Mouse (Mus musculus): Measurements from ENCODE around the gene Eea1.

The Eea1 gene

GRCm38 (mm10) chr10:95950194-95950593, 9.7 kb downstream of the Eea1 start:
- DNase-seq = no peak

- DNase-seq = no peak
These were observed 10.3 kb downstream of the Eea1 start for GRCm38 (mm10) chr10:95950797-95951196.

- no peak for DNase-seq
These were observed 10.9 kb downstream of the Eea1 start for GRCm38 (mm10) chr10:95951346-95951745.

- DNase-seq = no peak
These were observed 16.2 kb downstream of the Eea1 start for GRCm38 (mm10) chr10:95956629-95957028.

GRCm38 (mm10) chr10:95957574-95957973, 17.1 kb downstream of the Eea1 start:
- no peak for DNase-seq

- DNase-seq = no peak
These were observed 24.2 kb downstream of the Eea1 start for GRCm38 (mm10) chr10:95964679-95965078.

- DNase-seq = no peak
These were observed 29.2 kb downstream of the Eea1 start for GRCm38 (mm10) chr10:95969694-95970093.

- DNase-seq = no peak
These were observed 30.3 kb downstream of the Eea1 start for GRCm38 (mm10) chr10:95970744-95971212.

- DNase-seq = no peak
These were observed 30.9 kb downstream of the Eea1 start for GRCm38 (mm10) chr10:95971341-95971740.

- no peak for DNase-seq
These were observed 31.5 kb downstream of the Eea1 start for GRCm38 (mm10) chr10:95971942-95972341.

- DNase-seq = no peak
These were observed 34.0 kb downstream of the Eea1 start for GRCm38 (mm10) chr10:95974462-95974861.

GRCm38 (mm10) chr10:95976798-95977197, 36.3 kb downstream of the Eea1 start:
- DNase-seq = no peak

GRCm38 (mm10) chr10:95989731-95990130, 49.3 kb downstream of the Eea1 start:
- DNase-seq = no peak

- DNase-seq = no peak
These were observed 50.7 kb downstream of the Eea1 start for GRCm38 (mm10) chr10:95991176-95991575.

- no peak for DNase-seq
These were observed 60.5 kb downstream of the Eea1 start for GRCm38 (mm10) chr10:96000904-96001303.

GRCm38 (mm10) chr10:96015738-96016137, 75.3 kb downstream of the Eea1 start:
- no peak for DNase-seq

GRCm38 (mm10) chr10:96017418-96017817, 77.0 kb downstream of the Eea1 start:
- no peak for DNase-seq

- DNase-seq = no peak
These were observed 93.0 kb downstream of the Eea1 start for GRCm38 (mm10) chr10:96033356-96033984.

GRCm38 (mm10) chr10:96034106-96034505, 93.7 kb downstream of the Eea1 start:
- no peak for DNase-seq

GRCm38 (mm10) chr10:96035951-96036350, 95.5 kb downstream of the Eea1 start:
- no peak for DNase-seq

GRCm38 (mm10) chr10:96044216-96044615, 103.8 kb downstream of the Eea1 start:
- DNase-seq = no peak

- DNase-seq = no peak
These were observed 107.6 kb downstream of the Eea1 start for GRCm38 (mm10) chr10:96047960-96048536.

GRCm38 (mm10) chr10:96048550-96048949, 108.1 kb downstream of the Eea1 start:
- no peak for DNase-seq

GRCm38 (mm10) chr10:96067347-96067746, 126.9 kb downstream of the Eea1 start:
- no peak for DNase-seq

GRCm38 (mm10) chr10:96074386-96074785, 133.9 kb downstream of the Eea1 start:
- no peak for DNase-seq
